Mouse (Mus musculus) left cerebral cortex, adult 18-20 months (tissue): ENCODE measurements at regions not wholly inside any gene's neighbourhood (a gene's known extent, or its start where the extent isn't known, plus 50 kb on each side); places are given as distances from the start of the nearest gene placed in this dataset.
"Not testable (repeated sequence)": the region's sequence is repeated elsewhere in the genome, so short reads cannot be mapped to it uniquely, and the experiment has no call there.

Source experiments
- DNase-seq, 2 experiments: peaks; one replicate each; pipeline ENCODE4 v3.0.0; 2021 to 2022; ENCODE audit warnings: low spot score in 2 of 2, mixed read lengths in 1 of 2

GRCm38 (mm10) chr11:63211501-63211900 is 82.7 kb downstream of the Pmp22 start:
- no peak for DNase-seq

- DNase-seq: peak; percentile 79 to 93
Measured at GRCm38 (mm10) chr11:63213043-63213442, 84.3 kb downstream of the Pmp22 start.

GRCm38 (mm10) chr11:63213901-63214425 is 85.2 kb downstream of the Pmp22 start:
- DNase-seq: no peak

- no peak for DNase-seq
Measured at GRCm38 (mm10) chr11:63215993-63216392, 87.2 kb downstream of the Pmp22 start.

GRCm38 (mm10) chr11:63217049-63217448 is 88.3 kb downstream of the Pmp22 start:
- DNase-seq: no peak

- no peak for DNase-seq
Measured at GRCm38 (mm10) chr11:63226471-63226870, 97.7 kb downstream of the Pmp22 start.

GRCm38 (mm10) chr11:63230786-63231185 is 102.0 kb downstream of the Pmp22 start:
- DNase-seq: no peak

GRCm38 (mm10) chr11:63233172-63233966 is 104.6 kb downstream of the Pmp22 start:
- no peak for DNase-seq

GRCm38 (mm10) chr11:63234481-63234880 is 105.7 kb downstream of the Pmp22 start:
- DNase-seq: no peak

- DNase-seq: no peak
Measured at GRCm38 (mm10) chr11:63238655-63239054, 109.9 kb downstream of the Pmp22 start.

GRCm38 (mm10) chr11:63243906-63244416 is 115.2 kb downstream of the Pmp22 start:
- DNase-seq: no peak

- DNase-seq: no peak
Measured at GRCm38 (mm10) chr11:63245041-63245440, 116.3 kb downstream of the Pmp22 start.

GRCm38 (mm10) chr11:63246052-63246661 is 117.4 kb downstream of the Pmp22 start:
- no peak for DNase-seq

GRCm38 (mm10) chr11:63252012-63252856 is 123.5 kb downstream of the Pmp22 start:
- no peak for DNase-seq

GRCm38 (mm10) chr11:63252968-63253602 is 124.3 kb downstream of the Pmp22 start:
- DNase-seq: no peak

GRCm38 (mm10) chr11:63264432-63265061 is 135.8 kb downstream of the Pmp22 start:
- no peak for DNase-seq

GRCm38 (mm10) chr11:63266290-63266689 is 137.5 kb downstream of the Pmp22 start:
- not testable (repeated sequence) for DNase-seq

- no peak for DNase-seq
Measured at GRCm38 (mm10) chr11:63276641-63277040, 147.9 kb downstream of the Pmp22 start.

GRCm38 (mm10) chr11:63281839-63282238 is 153.1 kb downstream of the Pmp22 start:
- DNase-seq: no peak

- no peak for DNase-seq
Measured at GRCm38 (mm10) chr11:63282541-63282940, 153.8 kb downstream of the Pmp22 start.
